Mouse (Mus musculus) midbrain, embryonic 15.5 days (tissue): ENCODE measurements around the gene Itgb5. TPM values are rescaled to one million over a fixed set of nuclear protein-coding genes. Genes with fewer than 3 reads are reported as not detected.
A peak's percentile ranks its signal among the peaks of the same experiment; 100 is the strongest.

ENCODE experiments used
- ATAC-seq: fragments of 200-750 bp; cut with Nextera tagmentation; replicated peaks from 2 replicates; pipeline ENCODE4 v1.8.0; 2017; ENCODE audit warnings: moderate TSS enrichment
- H3K27ac ChIP-seq: fragments of 300-500 bp; sonication (generic); 2 replicates; pipeline ENCODE4 v1.5.1; 2015; ENCODE audit warnings: mild to moderate bottlenecking, inconsistent platforms
- H3K27me3 ChIP-seq: fragments of 300-500 bp; sonication (generic); replicated peaks from 2 replicates; pipeline ENCODE4 v1.6.1; 2015; ENCODE audit warnings: inconsistent platforms
- H3K36me3 ChIP-seq: fragments of 300-500 bp; sonication (generic); replicated peaks from 2 replicates; pipeline ENCODE4 v1.6.1; 2015; ENCODE audit warnings: inconsistent platforms
- H3K4me1 ChIP-seq: fragments of 300-500 bp; sonication (generic); 2 replicates; pipeline ENCODE4 v1.6.1; 2015; ENCODE audit warnings: inconsistent platforms
- H3K4me2 ChIP-seq: fragments of 300-500 bp; sonication (generic); 2 replicates; pipeline ENCODE4 v1.6.1; 2015; ENCODE audit warnings: inconsistent platforms, mild to moderate bottlenecking, moderate library complexity
- H3K4me3 ChIP-seq: fragments of 300-500 bp; sonication (generic); 2 replicates; pipeline ENCODE4 v1.5.1; 2015; ENCODE audit warnings: mild to moderate bottlenecking, inconsistent platforms
- H3K9ac ChIP-seq: fragments of 300-500 bp; sonication (generic); 2 replicates; pipeline ENCODE4 v1.6.1; 2015; ENCODE audit warnings: mild to moderate bottlenecking, inconsistent platforms
- H3K9me3 ChIP-seq: fragments of 300-500 bp; sonication (generic); 2 replicates; pipeline ENCODE4 v1.6.1; 2016; ENCODE audit warnings: inconsistent platforms
- WGBS: fragments of 180-500 bp; shearing (Covaris S2); methylation state at CpG from one replicate; pipeline ENCODE4 v1.1.7; 2015; ENCODE audit warnings: mixed read lengths; 5-methylcytosine and 5-hydroxymethylcytosine counted together
- polyA plus RNA-seq: library from polyadenylated mRNA; unstranded; fragments of >200 nt; fragmentation: Nextera tagmentation; extraction: Ambion mirVana; gene quantifications from 2 replicates; pipeline ENCODE4 v1.2.1, GENCODE M21; 2015

The Itgb5 gene
- polyA plus RNA-seq, 1 experiment from 2014 or later: 24.1 TPM

GRCm38 (mm10) chr16:33963509-33963908 lies 134.0 kb downstream of the Itgb5 start:
- no peak for ATAC-seq
- no peak overlapping the region for H3K27ac ChIP-seq
- H3K9ac ChIP-seq: no peak overlapping the region
- 94% methylated on average over 6 of the region's 6 CpGs for WGBS
- peaks cover 16% of the 10 kb centered on the region for H3K4me1 ChIP-seq
- H3K4me2 ChIP-seq: no peak overlapping the region
- H3K36me3 ChIP-seq: peaks cover 25% of the 10 kb centered on the region; the same call in 1 of the 2 replicates
- no peaks in the 10 kb centered on the region for H3K9me3 ChIP-seq
- H3K4me3 ChIP-seq: no peak overlapping the region
- H3K27me3 ChIP-seq: no peaks in the 10 kb centered on the region

GRCm38 (mm10) chr16:33965878-33966537 lies 136.5 kb downstream of the Itgb5 start:
- peaks cover 16% of the 10 kb centered on the region for H3K4me1 ChIP-seq
- no peaks in the 10 kb centered on the region for H3K27me3 ChIP-seq
- H3K27ac ChIP-seq: 0 out of 2 replicates have a peak overlapping the region, but pooled peaks have one; percentile 62
- peaks cover 21% of the 10 kb centered on the region; the same call in 1 of the 2 replicates for H3K36me3 ChIP-seq
- peak overlapping the region; percentile 95 for H3K4me2 ChIP-seq
- H3K9me3 ChIP-seq: no peaks in the 10 kb centered on the region
- WGBS: 15% methylated on average over 15 of the region's 15 CpGs
- H3K9ac ChIP-seq: peak overlapping the region; percentile 66
- peak overlapping the region; percentile 67 for H3K4me3 ChIP-seq
- peak; percentile 27; the same call in 1 of the 2 replicates for ATAC-seq

- Histone ChIP-seq H3K36me3 (peaks cover 14% of the 10 kb centered on the region; the same call in 1 of the 2 replicates), H3K9ac (peak within 1 kb of the TSS; percentile 66), H3K4me3 (peak within 1 kb of the TSS; percentile 67), H3K4me2 (peak within 1 kb of the TSS; percentile 95), H3K27ac (peak within 1 kb of the TSS; percentile 62), H3K4me1 (peaks cover 16% of the 10 kb centered on the region), H3K27me3 (no peaks in the 10 kb centered on the region), H3K9me3 (no peaks in the 10 kb centered on the region)
- WGBS: under 1% methylated on average over 44 of the region's 44 CpGs
- ATAC-seq: peak; percentile 96
These were observed 137.2 kb downstream of the Itgb5 start, which contains the start of gene Umps for GRCm38 (mm10) chr16:33966538-33967282. Gene Umps, minus strand, starts transcription at chr16:33967038.

GRCm38 (mm10) chr16:33967283-33967640 lies 137.8 kb downstream of the Itgb5 start:
- Histone ChIP-seq H3K36me3 (0 out of 2 replicates have a peak, but pooled peaks cover 10% of the 10 kb centered on the region), H3K27ac (peak overlapping the region; percentile 62), H3K9ac (peak overlapping the region; percentile 66), H3K27me3 (no peaks in the 10 kb centered on the region), H3K4me1 (peaks cover 16% of the 10 kb centered on the region), H3K4me3 (peak overlapping the region; percentile 67), H3K9me3 (no peaks in the 10 kb centered on the region), H3K4me2 (peak overlapping the region; percentile 95)
- WGBS: 62% methylated on average over 2 of the region's 2 CpGs
- ATAC-seq: peak; percentile 35

GRCm38 (mm10) chr16:33979855-33980254 lies 150.4 kb downstream of the Itgb5 start:
- no peaks in the 10 kb centered on the region for H3K4me1 ChIP-seq
- 35% methylated on average over 2 of the region's 2 CpGs for WGBS
- H3K9me3 ChIP-seq: no peaks in the 10 kb centered on the region
- H3K4me3 ChIP-seq: no peak overlapping the region
- no peaks in the 10 kb centered on the region for H3K27me3 ChIP-seq
- H3K36me3 ChIP-seq: peaks cover 27% of the 10 kb centered on the region
- no peak for ATAC-seq
- H3K4me2 ChIP-seq: no peak overlapping the region
- no peak overlapping the region for H3K9ac ChIP-seq
- H3K27ac ChIP-seq: no peak overlapping the region

GRCm38 (mm10) chr16:33983712-33984111 lies 154.2 kb downstream of the Itgb5 start:
- no peak overlapping the region for H3K4me3 ChIP-seq
- no peaks in the 10 kb centered on the region for H3K27me3 ChIP-seq
- ATAC-seq: no peak
- H3K36me3 ChIP-seq: peaks cover 13% of the 10 kb centered on the region; the same call in 1 of the 2 replicates
- H3K4me2 ChIP-seq: no peak overlapping the region
- H3K4me1 ChIP-seq: no peaks in the 10 kb centered on the region
- H3K9ac ChIP-seq: no peak overlapping the region
- H3K27ac ChIP-seq: no peak overlapping the region
- no peaks in the 10 kb centered on the region for H3K9me3 ChIP-seq
- WGBS: 97% methylated on average over 6 of the region's 6 CpGs

- WGBS: 92% methylated on average over 6 of the region's 6 CpGs
- H3K4me2 ChIP-seq: no peak overlapping the region
- peaks cover 14% of the 10 kb centered on the region; the same call in 1 of the 2 replicates for H3K36me3 ChIP-seq
- H3K9ac ChIP-seq: no peak overlapping the region
- no peak overlapping the region for H3K27ac ChIP-seq
- no peak for ATAC-seq
- no peaks in the 10 kb centered on the region for H3K4me1 ChIP-seq
- H3K4me3 ChIP-seq: no peak overlapping the region
- no peaks in the 10 kb centered on the region for H3K9me3 ChIP-seq
- H3K27me3 ChIP-seq: no peaks in the 10 kb centered on the region
These were observed 155.9 kb downstream of the Itgb5 start for GRCm38 (mm10) chr16:33985372-33985771.

- Histone ChIP-seq H3K4me2 (no peak overlapping the region), H3K27me3 (no peaks in the 10 kb centered on the region), H3K4me1 (no peaks in the 10 kb centered on the region), H3K36me3 (peaks cover 14% of the 10 kb centered on the region; the same call in 1 of the 2 replicates), H3K9ac (no peak overlapping the region), H3K9me3 (no peaks in the 10 kb centered on the region), H3K4me3 (no peak overlapping the region), H3K27ac (no peak overlapping the region)
- ATAC-seq: no peak
- WGBS: 87% methylated on average over 7 of the region's 7 CpGs
These were observed 157.5 kb downstream of the Itgb5 start for GRCm38 (mm10) chr16:33986993-33987392.

- Histone ChIP-seq H3K27me3 (no peaks in the 10 kb centered on the region), H3K27ac (no peak overlapping the region), H3K4me1 (no peaks in the 10 kb centered on the region), H3K9ac (no peak overlapping the region), H3K4me2 (no peak overlapping the region), H3K4me3 (no peak overlapping the region), H3K9me3 (no peaks in the 10 kb centered on the region), H3K36me3 (peaks cover 11% of the 10 kb centered on the region; the same call in 1 of the 2 replicates)
- ATAC-seq: no peak
- WGBS: 60% methylated on average over 17 of the region's 17 CpGs
These were observed 159.0 kb downstream of the Itgb5 start for GRCm38 (mm10) chr16:33988358-33989012.

- H3K4me1 ChIP-seq: no peaks in the 10 kb centered on the region
- no peak for ATAC-seq
- H3K27ac ChIP-seq: no peak overlapping the region
- WGBS: 95% methylated on average over 1 of the region's 1 CpGs
- no peak overlapping the region for H3K4me3 ChIP-seq
- H3K27me3 ChIP-seq: no peaks in the 10 kb centered on the region
- no peak overlapping the region for H3K4me2 ChIP-seq
- H3K9me3 ChIP-seq: no peaks in the 10 kb centered on the region
- peaks cover 11% of the 10 kb centered on the region; the same call in 1 of the 2 replicates for H3K36me3 ChIP-seq
- no peak overlapping the region for H3K9ac ChIP-seq
These were observed 159.6 kb downstream of the Itgb5 start for GRCm38 (mm10) chr16:33989106-33989505.

GRCm38 (mm10) chr16:33990712-33991111 lies 161.2 kb downstream of the Itgb5 start:
- Histone ChIP-seq H3K27ac (no peak overlapping the region), H3K4me1 (no peaks in the 10 kb centered on the region), H3K9me3 (no peaks in the 10 kb centered on the region), H3K9ac (no peak overlapping the region), H3K4me2 (no peak overlapping the region), H3K4me3 (no peak overlapping the region), H3K36me3 (0 out of 2 replicates have a peak, but pooled peaks cover 7% of the 10 kb centered on the region), H3K27me3 (no peaks in the 10 kb centered on the region)
- WGBS: 86% methylated on average over 4 of the region's 4 CpGs
- no peak for ATAC-seq

- H3K4me3 ChIP-seq: no peak overlapping the region
- no peak overlapping the region for H3K9ac ChIP-seq
- no peak for ATAC-seq
- H3K27ac ChIP-seq: no peak overlapping the region
- no peaks in the 10 kb centered on the region for H3K27me3 ChIP-seq
- WGBS: 83% methylated on average over 6 of the region's 6 CpGs
- 0 out of 2 replicates have a peak, but pooled peaks cover 4% of the 10 kb centered on the region for H3K36me3 ChIP-seq
- no peaks in the 10 kb centered on the region for H3K4me1 ChIP-seq
- no peak overlapping the region for H3K4me2 ChIP-seq
- no peaks in the 10 kb centered on the region for H3K9me3 ChIP-seq
These were observed 164.9 kb downstream of the Itgb5 start for GRCm38 (mm10) chr16:33994321-33994720.
